Mouse (Mus musculus) brain, adult 2 months (tissue): ENCODE data around the gene Dock4.

ENCODE experiments used
- DNase-seq: peaks from one replicate; pipeline ENCODE4 v3.0.0; 2011; ENCODE audit warnings: low read depth, low spot score

Gene Dock4

DNA sequence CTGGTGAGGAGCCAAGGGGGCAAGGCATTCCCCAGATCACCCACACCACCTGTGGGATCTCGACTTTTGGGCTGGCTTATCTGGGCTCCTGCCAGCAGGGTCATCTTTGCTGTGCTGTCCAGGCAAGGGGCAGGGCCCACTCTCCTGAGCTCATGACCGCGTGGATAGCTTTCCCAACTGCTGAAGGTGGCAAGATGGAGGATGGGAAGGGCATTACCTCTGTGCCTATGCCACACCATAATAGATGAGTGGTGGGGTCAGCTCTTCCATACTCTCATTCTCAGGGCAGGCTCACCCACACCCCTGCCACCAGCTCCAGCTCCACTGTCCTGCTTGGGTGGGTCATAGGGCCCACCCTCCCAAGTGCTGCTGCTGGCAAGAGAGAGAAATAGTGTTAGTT is 439.2 kb downstream of the Dock4 start:
- no peak for DNase-seq

DNA sequence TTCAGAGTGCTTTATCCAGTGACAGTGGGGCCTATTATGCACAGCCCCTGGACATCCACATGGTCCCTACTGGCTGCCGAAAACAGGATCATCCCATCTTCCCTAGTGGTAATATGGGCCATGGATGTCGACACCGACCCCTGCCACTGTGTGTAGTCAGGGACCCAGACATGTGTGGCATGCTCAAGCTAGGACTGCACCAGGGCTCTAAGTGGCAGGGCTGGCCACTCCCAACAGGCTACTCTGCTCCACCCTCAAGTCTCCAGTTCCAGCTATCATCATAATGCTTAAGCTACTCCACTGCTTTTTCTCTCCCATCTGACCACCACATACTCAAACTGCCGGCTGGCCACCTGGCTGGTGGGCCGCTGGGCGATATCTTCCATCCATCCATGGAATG is 439.6 kb downstream of the Dock4 start:
- DNase-seq: no peak

DNA sequence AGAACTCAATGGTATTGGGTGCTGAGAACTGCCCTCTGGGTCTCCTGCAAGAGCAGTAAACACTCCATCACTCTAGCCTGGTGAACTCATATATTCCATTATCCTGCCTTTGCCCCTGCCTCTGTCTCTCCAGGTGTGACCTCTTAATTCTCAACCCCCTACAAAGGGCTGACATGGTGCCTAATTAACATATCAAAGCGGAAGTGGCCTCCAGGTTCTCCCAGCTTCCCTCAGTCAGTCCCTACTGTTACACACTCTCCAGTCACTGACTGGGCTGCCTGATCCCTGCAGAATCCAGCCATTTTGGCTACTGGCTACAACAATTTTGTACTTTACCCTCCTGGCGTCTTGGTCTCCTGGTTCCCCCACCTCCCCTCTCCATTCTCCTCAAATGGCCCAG is 441.7 kb downstream of the Dock4 start:
- no peak for DNase-seq

DNA sequence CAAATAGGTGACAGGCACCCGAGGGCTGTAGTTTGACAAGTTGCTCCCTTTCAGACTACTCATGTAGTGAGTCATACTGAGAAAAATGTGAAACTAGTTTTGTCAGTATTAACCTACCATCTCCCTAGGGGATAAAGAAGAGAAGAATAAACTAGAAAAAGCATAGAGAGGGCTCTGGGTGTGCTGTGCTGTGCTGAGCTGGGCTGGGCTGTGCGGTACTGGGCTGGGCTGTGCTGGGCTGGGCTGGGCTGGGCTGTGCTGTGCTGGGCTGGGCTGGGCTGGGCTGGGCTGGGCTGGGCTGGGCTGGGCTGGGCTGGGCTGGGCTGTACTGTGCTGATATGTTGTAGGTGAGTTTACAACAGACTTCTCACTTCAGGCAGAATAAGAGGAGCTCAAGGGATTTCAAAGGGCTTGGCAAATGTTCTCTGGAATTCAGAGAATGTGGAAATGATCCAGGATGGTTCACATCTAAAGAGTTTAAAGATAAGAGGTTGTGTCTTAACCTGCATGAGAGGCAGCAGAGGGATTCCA is 442.6 kb downstream of the Dock4 start:
- DNase-seq: no peak

DNA sequence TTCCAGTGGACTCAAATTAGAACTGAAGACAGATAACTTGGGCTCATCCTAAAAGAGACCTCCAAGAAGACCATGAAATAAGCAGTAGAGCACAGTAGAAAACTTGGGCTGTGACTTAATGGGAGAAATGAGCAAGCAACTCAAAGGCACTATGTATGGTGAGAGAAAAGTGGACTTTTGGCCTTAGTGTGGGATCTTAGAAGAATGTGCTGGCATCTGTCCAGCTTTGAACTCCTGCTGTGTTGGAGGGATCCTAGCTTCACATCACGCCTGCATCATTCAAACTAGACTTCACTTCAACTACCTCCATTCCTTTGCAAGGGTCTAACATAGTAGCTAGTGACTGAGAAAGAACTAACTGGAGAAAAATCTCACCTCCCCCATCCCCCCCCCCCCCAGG is 443.1 kb downstream of the Dock4 start:
- DNase-seq: no peak

DNA sequence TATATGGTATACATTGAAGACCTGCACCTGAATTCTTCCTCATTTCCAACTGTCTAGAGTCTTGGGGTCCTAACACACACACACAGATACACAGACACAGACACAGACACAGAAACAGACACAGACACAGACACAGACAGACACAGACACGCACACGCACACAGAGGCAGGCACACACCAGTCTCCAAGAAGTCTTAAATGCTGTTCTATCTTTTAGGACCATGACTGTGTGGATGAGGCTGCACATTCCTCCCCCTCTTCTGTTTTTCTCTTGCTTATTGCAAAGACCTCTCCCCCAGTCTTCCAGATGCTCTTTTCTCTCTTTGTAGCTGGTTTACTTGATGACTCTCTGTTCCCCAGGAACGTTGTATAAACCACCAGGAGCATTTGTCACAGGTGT is 443.8 kb downstream of the Dock4 start:
- no peak for DNase-seq

DNA sequence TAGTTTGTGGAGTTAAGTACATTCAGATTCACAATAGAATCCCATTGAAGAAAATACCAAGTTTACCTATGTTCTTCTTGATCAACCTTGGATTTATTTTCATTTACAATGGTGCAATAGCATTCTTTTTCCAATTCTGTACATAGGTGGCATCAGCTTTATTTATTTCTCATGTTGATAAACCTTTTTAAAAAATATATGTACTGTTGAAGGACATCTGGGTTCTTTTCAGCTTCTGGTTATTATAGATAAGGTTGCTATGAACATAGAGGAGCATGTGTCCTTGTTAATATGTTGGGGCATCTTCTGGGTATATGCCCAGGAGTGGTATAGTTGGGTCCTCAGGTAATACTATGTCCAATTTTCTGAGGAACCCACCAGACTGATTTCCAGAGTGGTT is 445.4 kb downstream of the Dock4 start:
- DNase-seq: no peak

DNA sequence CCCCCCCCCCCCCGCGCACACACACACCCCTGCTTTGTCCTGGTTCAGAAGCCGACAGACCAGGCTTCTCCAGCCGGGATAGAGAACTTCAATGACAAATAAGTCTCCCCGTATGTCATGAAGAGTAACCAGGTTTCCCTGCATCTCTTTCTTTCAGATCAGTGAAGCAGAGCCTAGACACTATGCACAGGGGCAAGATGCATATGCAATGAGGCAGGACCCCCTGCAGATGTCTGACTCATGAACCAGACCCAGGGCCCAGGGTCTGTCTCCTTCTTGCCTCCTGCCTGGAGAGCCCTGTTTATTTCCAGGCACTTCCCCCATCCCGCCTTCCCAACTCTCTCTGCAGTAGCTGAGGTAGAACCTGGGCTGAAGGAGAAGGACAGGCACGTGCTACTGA is 448.0 kb downstream of the Dock4 start:
- DNase-seq: no peak

DNA sequence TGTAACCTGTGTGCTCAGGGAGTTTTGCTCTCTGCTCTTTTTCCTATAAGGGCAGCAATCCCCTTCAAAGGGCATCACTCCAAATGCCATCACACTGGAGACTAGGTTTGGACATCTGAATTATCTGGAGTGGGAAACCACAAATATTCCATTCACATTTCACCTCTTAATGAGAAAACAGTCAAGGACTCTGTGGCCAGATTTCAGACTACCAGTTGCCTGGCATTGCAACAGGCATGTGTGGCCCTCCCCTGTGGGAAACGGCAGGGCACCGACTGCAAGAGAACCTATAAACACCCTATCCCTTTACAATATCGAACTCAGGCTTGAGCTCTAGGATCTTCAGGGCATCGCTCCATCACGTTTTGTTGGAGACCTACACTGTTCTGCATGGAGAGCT is 448.9 kb downstream of the Dock4 start:
- no peak for DNase-seq
